Mouse (Mus musculus) liver, embryonic 16.5 days (tissue): ENCODE results near the gene Myof. TPM values are rescaled to one million over a fixed set of nuclear protein-coding genes. Genes with fewer than 3 reads are reported as not detected.
A peak's percentile ranks its signal among the peaks of the same experiment; 100 is the strongest.

Source experiments
- ATAC-seq: fragments of 200-750 bp; cut with Nextera tagmentation; 2 replicates; pipeline ENCODE4 v1.8.0; 2017; ENCODE audit warnings: low read depth, mild to moderate bottlenecking, moderate number of reproducible peaks, moderate library complexity
- H3K27ac ChIP-seq: fragments of 300-500 bp; sonication (generic); 2 replicates; pipeline ENCODE4 v1.5.1; 2014; ENCODE audit warnings: mild to moderate bottlenecking, low read length
- H3K27me3 ChIP-seq: fragments of 300-500 bp; sonication (generic); 2 replicates; pipeline ENCODE4 v1.6.1; 2014; ENCODE audit warnings: low read depth, low read length, mixed read lengths; ENCODE audit not compliant: control insufficient read depth, insufficient read depth
- H3K36me3 ChIP-seq: fragments of 300-500 bp; sonication (generic); 2 replicates; pipeline ENCODE4 v1.6.1; 2014; ENCODE audit warnings: mild to moderate bottlenecking; ENCODE audit not compliant: control insufficient read depth, insufficient read depth
- H3K4me1 ChIP-seq: fragments of 300-500 bp; sonication (generic); 2 replicates; pipeline ENCODE4 v1.6.1; 2014; ENCODE audit warnings: low read depth, low read length, mixed read lengths; ENCODE audit not compliant: control insufficient read depth
- H3K4me2 ChIP-seq: fragments of 300-500 bp; sonication (generic); 2 replicates; pipeline ENCODE4 v1.6.1; 2014; ENCODE audit warnings: low read depth, low read length, mixed read lengths
- H3K4me3 ChIP-seq: fragments of 300-500 bp; sonication (generic); 2 replicates; pipeline ENCODE4 v1.5.1; 2014; ENCODE audit warnings: low read depth, mild to moderate bottlenecking, low read length
- H3K9ac ChIP-seq: fragments of 300-500 bp; sonication (generic); 2 replicates; pipeline ENCODE4 v1.6.1; 2014; ENCODE audit warnings: low read depth, low read length
- H3K9me3 ChIP-seq: fragments of 300-500 bp; sonication (generic); replicated peaks from 2 replicates; pipeline ENCODE4 v1.6.1; 2016; ENCODE audit warnings: low read length; ENCODE audit not compliant: control insufficient read depth
- WGBS: fragments of 180-500 bp; shearing (Covaris S2); extraction: QIAGEN DNeasy Blood & Tissue Kit; methylation state at CpG from one replicate; pipeline ENCODE4 v1.1.7; 2014; ENCODE audit not compliant: insufficient replicate concordance; 5-methylcytosine and 5-hydroxymethylcytosine counted together
- polyA plus RNA-seq: library from polyadenylated mRNA; unstranded; fragments of >200 nt; fragmentation: Nextera tagmentation; extraction: Ambion mirVana; gene quantifications from 2 replicates; pipeline ENCODE4 v1.2.1, GENCODE M21; 2015

The Myof gene
- polyA plus RNA-seq, 1 experiment from 2014 or later: 1.9 TPM

GRCm38 (mm10) chr19:38025254-38026041 lies 17.9 kb downstream of the Myof start:
- no peak for ATAC-seq
- H3K4me3 ChIP-seq: no peak overlapping the region
- peaks cover 9% of the 10 kb centered on the region for H3K4me1 ChIP-seq
- no peaks in the 10 kb centered on the region for H3K27me3 ChIP-seq
- H3K9me3 ChIP-seq: no peaks in the 10 kb centered on the region
- H3K36me3 ChIP-seq: no peaks in the 10 kb centered on the region
- H3K9ac ChIP-seq: no peak overlapping the region
- no peak overlapping the region for H3K4me2 ChIP-seq
- H3K27ac ChIP-seq: no peak overlapping the region
- WGBS: 58% methylated on average over 6 of the region's 9 CpGs

GRCm38 (mm10) chr19:38023603-38024002 lies 19.8 kb downstream of the Myof start:
- ATAC-seq: no peak
- Histone ChIP-seq H3K9me3 (no peaks in the 10 kb centered on the region), H3K27ac (no peak overlapping the region), H3K36me3 (no peaks in the 10 kb centered on the region), H3K4me2 (no peak overlapping the region), H3K27me3 (no peaks in the 10 kb centered on the region), H3K4me3 (no peak overlapping the region), H3K9ac (no peak overlapping the region), H3K4me1 (peaks cover 6% of the 10 kb centered on the region)
- 58% methylated on average over 4 of the region's 4 CpGs for WGBS

GRCm38 (mm10) chr19:38022710-38023109 lies 20.7 kb downstream of the Myof start:
- H3K9me3 ChIP-seq: no peaks in the 10 kb centered on the region
- H3K4me3 ChIP-seq: no peak overlapping the region
- no peak for ATAC-seq

GRCm38 (mm10) chr19:38015873-38016254 lies 27.5 kb downstream of the Myof start:
- Histone ChIP-seq H3K9ac (no peak overlapping the region), H3K4me3 (no peak overlapping the region), H3K4me2 (no peak overlapping the region), H3K36me3 (no peaks in the 10 kb centered on the region), H3K4me1 (peaks cover 4% of the 10 kb centered on the region), H3K27ac (no peak overlapping the region), H3K27me3 (no peaks in the 10 kb centered on the region), H3K9me3 (no peaks in the 10 kb centered on the region)
- ATAC-seq: no peak
- 35% methylated on average over 1 of the region's 1 CpGs for WGBS

More at GRCm38 (mm10) chr19:38022710-38023109, 20.7 kb downstream of the Myof start:
- Histone ChIP-seq H3K27ac (no peak overlapping the region), H3K36me3 (no peaks in the 10 kb centered on the region), H3K9ac (no peak overlapping the region), H3K4me1 (peaks cover 6% of the 10 kb centered on the region), H3K27me3 (no peaks in the 10 kb centered on the region), H3K4me2 (no peak overlapping the region)
- WGBS: 9% methylated on average over 4 of the region's 4 CpGs

GRCm38 (mm10) chr19:38015180-38015872 lies 28.1 kb downstream of the Myof start:
- no peak overlapping the region for H3K27ac ChIP-seq

GRCm38 (mm10) chr19:38014443-38014842 lies 28.9 kb downstream of the Myof start:
- H3K4me2 ChIP-seq: no peak overlapping the region
- WGBS: 67% methylated on average over 5 of the region's 5 CpGs
- H3K27me3 ChIP-seq: no peaks in the 10 kb centered on the region
- no peak overlapping the region for H3K9ac ChIP-seq
- no peak overlapping the region for H3K4me3 ChIP-seq
- no peaks in the 10 kb centered on the region for H3K9me3 ChIP-seq
- H3K36me3 ChIP-seq: no peaks in the 10 kb centered on the region
- no peak for ATAC-seq
- no peak overlapping the region for H3K27ac ChIP-seq
- H3K4me1 ChIP-seq: peaks cover 4% of the 10 kb centered on the region

More at GRCm38 (mm10) chr19:38015180-38015872, 28.1 kb downstream of the Myof start:
- H3K36me3 ChIP-seq: no peaks in the 10 kb centered on the region
- H3K9me3 ChIP-seq: no peaks in the 10 kb centered on the region
- no peak overlapping the region for H3K4me2 ChIP-seq
- 5% methylated on average over 1 of the region's 1 CpGs for WGBS
- no peak overlapping the region for H3K4me3 ChIP-seq
- no peak overlapping the region for H3K9ac ChIP-seq
- ATAC-seq: peak; percentile 63
- H3K4me1 ChIP-seq: peaks cover 4% of the 10 kb centered on the region
- H3K27me3 ChIP-seq: no peaks in the 10 kb centered on the region

GRCm38 (mm10) chr19:38011379-38011778 lies 32.0 kb downstream of the Myof start:
- Histone ChIP-seq H3K4me3 (no peak overlapping the region), H3K4me1 (peaks cover 4% of the 10 kb centered on the region), H3K36me3 (no peaks in the 10 kb centered on the region), H3K27ac (no peak overlapping the region), H3K9me3 (no peaks in the 10 kb centered on the region), H3K27me3 (no peaks in the 10 kb centered on the region), H3K4me2 (no peak overlapping the region), H3K9ac (no peak overlapping the region)
- ATAC-seq: no peak
- 26% methylated on average over 1 of the region's 1 CpGs for WGBS

- Histone ChIP-seq H3K36me3 (no peaks in the 10 kb centered on the region), H3K9me3 (no peaks in the 10 kb centered on the region), H3K4me1 (no peaks in the 10 kb centered on the region), H3K4me2 (no peak overlapping the region), H3K9ac (no peak overlapping the region), H3K4me3 (no peak overlapping the region), H3K27ac (no peak overlapping the region), H3K27me3 (no peaks in the 10 kb centered on the region)
- no peak for ATAC-seq
- WGBS: 71% methylated on average over 8 of the region's 8 CpGs
These were observed 38.5 kb downstream of the Myof start for GRCm38 (mm10) chr19:38004809-38005380.
